Mouse (Mus musculus): ENCODE measurements around the gene Spns3. TPM values are rescaled to one million over a fixed set of nuclear protein-coding genes. Genes with fewer than 3 reads are reported as not detected.

The Spns3 gene
- total and polyA plus RNA-seq, 3 experiments: 0.11 TPM; not detected in 2

DNA sequence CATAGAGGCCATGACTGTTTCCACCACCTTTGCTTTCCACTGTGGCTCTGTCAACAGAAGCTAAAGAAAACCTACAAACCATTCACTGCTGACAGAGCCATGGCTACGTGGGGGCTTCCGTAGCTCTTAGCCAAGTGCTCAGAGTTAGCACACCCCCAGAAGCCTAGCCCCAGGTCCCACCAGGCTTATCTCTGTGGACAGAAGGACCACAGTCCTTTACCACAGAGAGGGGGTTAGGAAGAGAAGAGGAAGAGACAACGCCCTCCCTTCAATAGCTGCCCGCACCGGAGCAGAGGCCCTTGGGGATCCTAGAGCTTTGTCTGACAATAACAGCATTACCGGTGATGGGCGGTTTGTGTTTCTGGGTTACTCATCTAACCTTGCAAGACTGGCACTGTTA is 74.9 kb downstream of the Spns3 start:
- peak; percentile 94 for ATAC-seq (ENCODE audit: extremely low read depth, insufficient number of reproducible peaks, low FRiP score, poor library complexity, severe bottlenecking)

DNA sequence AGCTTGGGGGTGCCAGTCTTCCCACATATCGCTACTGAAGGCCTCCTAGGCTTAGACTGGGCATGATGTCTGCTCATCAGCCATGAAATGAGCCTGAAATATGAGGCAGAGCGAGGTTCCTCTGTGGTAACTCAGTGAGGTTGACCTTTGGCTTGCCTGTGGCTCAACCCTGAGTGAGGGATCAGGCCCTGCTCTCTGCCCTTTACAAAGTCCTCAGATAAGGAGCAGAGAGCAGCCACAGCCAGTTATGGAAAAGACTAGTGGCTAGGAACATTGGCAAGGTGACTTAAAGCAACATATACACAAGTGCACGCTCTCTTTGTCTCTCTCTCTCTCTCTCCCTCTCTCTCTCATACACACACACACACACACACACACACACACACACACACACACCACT is 75.4 kb downstream of the Spns3 start:
- DNase-seq (ENCODE audit: low spot score) (no peak), ATAC-seq (ENCODE audit: extremely low read depth, insufficient number of reproducible peaks, low FRiP score, poor library complexity, severe bottlenecking) (no peak)
- Histone ChIP-seq H3K4me1 (ENCODE audit: insufficient read depth, low read depth, low read length) (peaks cover 100% of the 10 kb centered on the region), H3K4me3 (ENCODE audit: low read depth, low read length) (peak overlapping the region; percentile 68; the same call in 1 of the 2 replicates), H3K36me3 (replicated peaks) (peaks cover 93% of the 10 kb centered on the region), H3K27me3 (ENCODE audit: insufficient read depth, low read length) (no peaks in the 10 kb centered on the region), H3K9me3 (replicated peaks) (no peaks in the 10 kb centered on the region)
- TF ChIP-seq TAL1 (conservative IDR thresholded peaks at IDR 0.05; ENCODE audit: low read depth, low read length) (no peak), GATA2 (IDR thresholded peaks at IDR 0.05; ENCODE audit: borderline replicate concordance, low read depth, low read length) (no peak), POLR2AphosphoS5 (IDR thresholded peaks at IDR 0.05; ENCODE audit: insufficient replicate concordance, low read depth, low read length) (no peak), CTCF (IDR thresholded peaks at IDR 0.05; ENCODE audit: low read depth, low read length) (no peak), GATA1 (IDR thresholded peaks at IDR 0.05; ENCODE audit: borderline replicate concordance, low read length) (no peak)

More for the DNA sequence above, 74.9 kb downstream of the Spns3 start:
- no peak for TF ChIP-seq CTCF (IDR thresholded peaks at IDR 0.05; ENCODE audit: low read depth, low read length)
- TF ChIP-seq TAL1 (conservative IDR thresholded peaks at IDR 0.05; ENCODE audit: low read depth, low read length): peak; percentile 92
- no peaks in the 10 kb centered on the region for H3K27me3 ChIP-seq (ENCODE audit: insufficient read depth, low read length)
- peaks cover 93% of the 10 kb centered on the region for H3K36me3 ChIP-seq (replicated peaks)
- H3K9me3 ChIP-seq (replicated peaks): no peaks in the 10 kb centered on the region
- H3K4me1 ChIP-seq (ENCODE audit: insufficient read depth, low read depth, low read length): peaks cover 100% of the 10 kb centered on the region
- DNase-seq (ENCODE audit: low spot score): peak; percentile 94
- H3K4me3 ChIP-seq (ENCODE audit: low read depth, low read length): peak overlapping the region; percentile 68

DNA sequence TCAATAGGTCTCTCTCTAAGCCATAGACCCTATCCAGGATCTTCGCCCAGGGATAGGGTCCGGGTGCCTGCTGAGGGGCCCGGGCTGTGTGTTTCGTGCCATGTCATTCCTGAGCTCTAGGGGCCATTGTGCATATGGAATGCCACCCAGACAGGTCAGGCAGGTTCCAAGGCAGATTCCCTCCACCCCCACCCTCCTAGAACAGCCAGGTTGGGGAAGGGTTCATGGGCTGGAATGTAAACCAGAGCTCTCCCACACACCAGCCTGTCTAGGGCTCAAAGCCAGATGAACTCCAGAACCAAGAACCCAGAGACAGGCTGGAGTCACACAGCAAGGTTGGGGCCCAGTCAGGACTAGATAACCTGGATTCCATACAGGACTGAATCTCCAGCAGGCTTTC is 76.8 kb downstream of the Spns3 start:
- H3K4me3 ChIP-seq (ENCODE audit: low read depth, low read length): no peak overlapping the region
- peaks cover 93% of the 10 kb centered on the region for H3K36me3 ChIP-seq (replicated peaks)
- no peaks in the 10 kb centered on the region for H3K9me3 ChIP-seq (replicated peaks)
- ATAC-seq (ENCODE audit: extremely low read depth, insufficient number of reproducible peaks, low FRiP score, poor library complexity, severe bottlenecking) (no peak), DNase-seq (ENCODE audit: low spot score) (no peak)
- no peaks in the 10 kb centered on the region for H3K27me3 ChIP-seq (ENCODE audit: insufficient read depth, low read length)
- TF ChIP-seq CTCF (IDR thresholded peaks at IDR 0.05; ENCODE audit: low read depth, low read length): no peak
- H3K4me1 ChIP-seq (ENCODE audit: insufficient read depth, low read depth, low read length): peaks cover 100% of the 10 kb centered on the region

DNA sequence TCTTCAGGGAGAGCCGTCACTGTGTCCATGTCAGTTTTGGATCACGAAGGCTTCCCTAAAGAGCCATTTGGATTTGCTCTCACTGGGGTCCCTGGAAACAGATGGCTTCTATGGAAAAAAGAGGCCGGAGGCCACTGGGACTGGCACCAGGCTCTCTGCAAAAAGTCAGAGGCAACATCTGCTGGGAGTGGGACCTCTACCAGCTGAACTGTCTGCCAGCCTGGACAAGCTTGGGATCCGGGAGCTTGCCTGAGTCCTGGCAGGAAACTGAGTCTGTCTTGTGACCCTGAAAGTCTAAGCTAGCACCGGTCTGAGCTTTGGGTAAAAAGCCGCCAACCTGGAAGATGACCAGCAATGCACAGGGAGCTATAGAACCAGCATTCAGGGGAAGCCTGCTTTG is 78.9 kb downstream of the Spns3 start:
- Histone ChIP-seq H3K4me3 (ENCODE audit: low read depth, low read length) (no peak overlapping the region), H3K27me3 (ENCODE audit: insufficient read depth, low read length) (no peaks in the 10 kb centered on the region), H3K4me1 (ENCODE audit: insufficient read depth, low read depth, low read length) (peaks cover 99% of the 10 kb centered on the region), H3K9me3 (replicated peaks) (no peaks in the 10 kb centered on the region), H3K36me3 (replicated peaks) (peaks cover 81% of the 10 kb centered on the region)
- ATAC-seq (ENCODE audit: extremely low read depth, insufficient number of reproducible peaks, low FRiP score, poor library complexity, severe bottlenecking) (no peak), DNase-seq (ENCODE audit: low spot score) (no peak)
- TF ChIP-seq GATA1 (IDR thresholded peaks at IDR 0.05; ENCODE audit: borderline replicate concordance, low read length) (no peak), POLR2AphosphoS5 (IDR thresholded peaks at IDR 0.05; ENCODE audit: insufficient replicate concordance, low read depth, low read length) (no peak), GATA2 (IDR thresholded peaks at IDR 0.05; ENCODE audit: borderline replicate concordance, low read depth, low read length) (no peak), TAL1 (conservative IDR thresholded peaks at IDR 0.05; ENCODE audit: low read depth, low read length) (no peak), CTCF (IDR thresholded peaks at IDR 0.05; ENCODE audit: low read depth, low read length) (no peak)

DNA sequence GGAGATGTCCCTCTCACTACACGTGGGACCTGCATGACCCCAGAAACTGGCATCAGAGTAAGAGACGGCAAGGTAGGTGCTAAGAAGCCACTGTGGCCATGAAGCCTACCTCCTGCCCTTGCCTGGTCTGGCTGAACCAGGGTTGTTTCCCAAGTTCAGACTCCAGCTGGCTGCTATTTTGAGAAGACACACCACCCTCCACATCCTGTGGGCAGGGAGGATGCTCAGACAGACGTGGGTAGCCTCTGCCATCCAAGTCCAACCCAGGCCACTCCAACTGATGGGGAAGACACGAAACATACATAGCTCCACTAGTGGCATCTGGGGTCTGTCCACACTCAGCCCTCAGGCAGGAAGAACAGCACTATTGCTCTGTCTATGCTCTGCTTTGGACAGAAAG is 80.3 kb downstream of the Spns3 start:
- ATAC-seq (ENCODE audit: extremely low read depth, insufficient number of reproducible peaks, low FRiP score, poor library complexity, severe bottlenecking) (no peak), DNase-seq (ENCODE audit: low spot score) (no peak)
- Histone ChIP-seq H3K4me3 (ENCODE audit: low read depth, low read length) (no peak overlapping the region; the same call in 1 of the 2 replicates), H3K9me3 (replicated peaks) (no peaks in the 10 kb centered on the region), H3K27me3 (ENCODE audit: insufficient read depth, low read length) (no peaks in the 10 kb centered on the region), H3K36me3 (replicated peaks) (peaks cover 85% of the 10 kb centered on the region), H3K4me1 (ENCODE audit: insufficient read depth, low read depth, low read length) (peaks cover 100% of the 10 kb centered on the region)
- 0 out of 2 replicates have a peak, but pooled peaks have one; percentile 35 for TF ChIP-seq POLR2AphosphoS5 (IDR thresholded peaks at IDR 0.05; ENCODE audit: insufficient replicate concordance, low read depth, low read length)
- no peak for TF ChIP-seq GATA2 (IDR thresholded peaks at IDR 0.05; ENCODE audit: borderline replicate concordance, low read depth, low read length)

DNA sequence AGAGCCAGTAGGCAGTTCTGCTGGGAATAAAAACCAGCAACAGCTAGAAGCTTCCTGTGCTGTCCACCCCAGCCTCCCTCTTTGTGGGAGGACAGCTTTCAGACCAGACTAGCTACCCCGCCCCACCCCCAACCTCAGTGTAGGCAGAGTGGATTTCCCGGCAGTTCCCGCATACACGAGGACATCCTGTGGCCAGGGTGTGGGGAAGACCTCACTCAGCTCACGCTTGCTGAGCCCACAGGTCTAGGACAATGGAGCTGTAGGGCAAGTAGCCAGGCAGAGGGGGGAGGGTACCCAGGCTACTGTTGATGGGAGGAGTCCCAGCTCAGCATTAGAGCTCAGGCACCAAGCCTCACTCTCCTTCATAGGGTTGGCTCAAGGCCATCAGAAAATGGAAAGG is 81.1 kb downstream of the Spns3 start:
- Histone ChIP-seq H3K4me1 (ENCODE audit: insufficient read depth, low read depth, low read length) (peaks cover 100% of the 10 kb centered on the region), H3K4me3 (ENCODE audit: low read depth, low read length) (peak overlapping the region; percentile 56; the same call in 1 of the 2 replicates), H3K27me3 (ENCODE audit: insufficient read depth, low read length) (no peaks in the 10 kb centered on the region), H3K36me3 (replicated peaks) (peaks cover 86% of the 10 kb centered on the region), H3K9me3 (replicated peaks) (no peaks in the 10 kb centered on the region)
- TF ChIP-seq GATA1 (IDR thresholded peaks at IDR 0.05; ENCODE audit: borderline replicate concordance, low read length) (no peak), CTCF (IDR thresholded peaks at IDR 0.05; ENCODE audit: low read depth, low read length) (no peak), POLR2AphosphoS5 (IDR thresholded peaks at IDR 0.05; ENCODE audit: insufficient replicate concordance, low read depth, low read length) (no peak), GATA2 (IDR thresholded peaks at IDR 0.05; ENCODE audit: borderline replicate concordance, low read depth, low read length) (no peak), TAL1 (conservative IDR thresholded peaks at IDR 0.05; ENCODE audit: low read depth, low read length) (no peak)
- DNase-seq (ENCODE audit: low spot score) (no peak), ATAC-seq (ENCODE audit: extremely low read depth, insufficient number of reproducible peaks, low FRiP score, poor library complexity, severe bottlenecking) (no peak)

DNA sequence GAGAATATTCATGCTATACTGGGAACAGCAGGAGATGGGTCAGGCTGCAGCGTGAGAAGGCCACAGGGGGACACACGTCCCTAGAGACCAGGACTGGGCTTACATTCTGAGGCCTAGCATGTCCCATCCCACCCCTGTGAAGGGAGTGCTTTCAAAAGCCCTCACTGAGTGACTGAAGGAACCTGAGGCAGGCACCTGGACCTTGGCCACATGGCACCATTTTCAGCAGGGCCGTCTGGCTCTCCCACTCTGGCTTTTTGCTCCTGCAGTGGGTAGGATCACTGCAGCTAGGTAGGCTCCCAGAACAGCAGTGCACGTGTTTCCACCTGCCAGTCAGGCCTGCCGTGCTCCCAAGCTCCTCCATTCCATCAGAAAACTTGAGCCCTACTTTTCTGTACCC is 81.8 kb downstream of the Spns3 start:
- DNase-seq (ENCODE audit: low spot score): no peak
- Histone ChIP-seq H3K27me3 (ENCODE audit: insufficient read depth, low read length) (no peaks in the 10 kb centered on the region), H3K4me3 (ENCODE audit: low read depth, low read length) (peak overlapping the region; percentile 45; the same call in 1 of the 2 replicates), H3K4me1 (ENCODE audit: insufficient read depth, low read depth, low read length) (peaks cover 99% of the 10 kb centered on the region), H3K9me3 (replicated peaks) (no peaks in the 10 kb centered on the region), H3K36me3 (replicated peaks) (peaks cover 86% of the 10 kb centered on the region)
- ATAC-seq (ENCODE audit: extremely low read depth, insufficient number of reproducible peaks, low FRiP score, poor library complexity, severe bottlenecking): no peak
- TF ChIP-seq POLR2AphosphoS5 (IDR thresholded peaks at IDR 0.05; ENCODE audit: insufficient replicate concordance, low read depth, low read length) (no peak), GATA2 (IDR thresholded peaks at IDR 0.05; ENCODE audit: borderline replicate concordance, low read depth, low read length) (no peak), TAL1 (conservative IDR thresholded peaks at IDR 0.05; ENCODE audit: low read depth, low read length) (no peak), GATA1 (IDR thresholded peaks at IDR 0.05; ENCODE audit: borderline replicate concordance, low read length) (no peak), CTCF (IDR thresholded peaks at IDR 0.05; ENCODE audit: low read depth, low read length) (no peak)
